Mouse (Mus musculus) gastrocnemius, postnatal 4 days (tissue): ENCODE measurements around the gene Carm1. TPM values are rescaled to one million over a fixed set of nuclear protein-coding genes. Genes with fewer than 3 reads are reported as not detected.
"Not testable (repeated sequence)": the region's sequence is repeated elsewhere in the genome, so short reads cannot be mapped to it uniquely, and the experiment has no call there.

Experiments used
- DNase-seq, 2 experiments: peaks; one replicate each; pipeline ENCODE4 v3.0.0; 2021 to 2022; ENCODE audit warnings: low spot score in 2 of 2, mixed read lengths in 2 of 2
- total RNA-seq, 2 experiments: library from RNA; stranded (reverse); gene quantifications; 2 replicates each; pipeline ENCODE4 v1.2.3; 2021

The Carm1 gene
- total RNA-seq, 2 experiments from 2014 or later: 81.9 to 91.2 TPM

- no peak for DNase-seq
These were observed 22.1 kb downstream of the Carm1 start for GRCm38 (mm10) chr9:21568657-21569255.

GRCm38 (mm10) chr9:21574012-21574801 lies 27.5 kb downstream of the Carm1 start:
- DNase-seq: no peak

- no peak for DNase-seq
These were observed 28.6 kb downstream of the Carm1 start for GRCm38 (mm10) chr9:21575253-21575652.

GRCm38 (mm10) chr9:21576286-21576685 lies 29.6 kb downstream of the Carm1 start:
- no peak for DNase-seq

GRCm38 (mm10) chr9:21578226-21578625 lies 31.5 kb downstream of the Carm1 start:
- DNase-seq: no peak

- no peak for DNase-seq
These were observed 38.7 kb downstream of the Carm1 start for GRCm38 (mm10) chr9:21585401-21585800.

- DNase-seq: no peak
These were observed 41.1 kb downstream of the Carm1 start for GRCm38 (mm10) chr9:21587678-21588349.

GRCm38 (mm10) chr9:21588350-21588749 lies 41.7 kb downstream of the Carm1 start:
- DNase-seq: no peak

GRCm38 (mm10) chr9:21589538-21589937 lies 42.8 kb downstream of the Carm1 start:
- DNase-seq: no peak

GRCm38 (mm10) chr9:21591127-21591830 lies 44.6 kb downstream of the Carm1 start:
- DNase-seq: no peak

- DNase-seq: no peak
These were observed 45.4 kb downstream of the Carm1 start for GRCm38 (mm10) chr9:21591831-21592702.

GRCm38 (mm10) chr9:21592703-21593121 lies 46.0 kb downstream of the Carm1 start, which contains the start of the genes Timm29 and Yipf2:
TSS of gene Timm29 (plus strand) at chr9:21592722.
TSS of gene Yipf2 (minus strand) at chr9:21592828.
- DNase-seq: peak; percentile 55 to 85

GRCm38 (mm10) chr9:21593122-21593721 lies 46.5 kb downstream of the Carm1 start:
- DNase-seq: peak; percentile 50 to 66

- not testable (repeated sequence) for DNase-seq
These were observed 47.7 kb downstream of the Carm1 start for GRCm38 (mm10) chr9:21594350-21594749.

GRCm38 (mm10) chr9:21594838-21595237 lies 48.1 kb downstream of the Carm1 start:
- no peak for DNase-seq

GRCm38 (mm10) chr9:21598198-21598597 lies 51.5 kb downstream of the Carm1 start:
- no peak for DNase-seq

- no peak for DNase-seq
These were observed 53.5 kb downstream of the Carm1 start for GRCm38 (mm10) chr9:21600186-21600585.

GRCm38 (mm10) chr9:21601073-21601472 lies 54.4 kb downstream of the Carm1 start:
- DNase-seq: no peak

GRCm38 (mm10) chr9:21601722-21602399 lies 55.2 kb downstream of the Carm1 start:
- DNase-seq: peak; percentile 40 to 52
